Mouse (Mus musculus) erythroblast, embryonic 14.5 days (primary cell): ENCODE measurements around the gene Epha6. TPM values are rescaled to one million over a fixed set of nuclear protein-coding genes. Genes with fewer than 3 reads are reported as not detected.

Experiments
- H3K27me3 ChIP-seq: 2 replicates; pipeline ENCODE4 v1.6.1; 2012; ENCODE audit warnings: inconsistent platforms; ENCODE audit not compliant: control insufficient read depth
- H3K36me3 ChIP-seq: 2 replicates; pipeline ENCODE4 v1.6.1; 2012; ENCODE audit warnings: mild to moderate bottlenecking, inconsistent platforms; ENCODE audit not compliant: control insufficient read depth
- H3K4me1 ChIP-seq: 2 replicates; pipeline ENCODE4 v1.6.1; 2012; ENCODE audit warnings: inconsistent platforms; ENCODE audit not compliant: control insufficient read depth
- H3K4me3 ChIP-seq: replicated peaks from 2 replicates; pipeline ENCODE3; 2012; ENCODE audit warnings: moderate library complexity, mild to moderate bottlenecking, inconsistent platforms
- H3K9me3 ChIP-seq: 2 replicates; pipeline ENCODE4 v1.6.1; 2012; ENCODE audit warnings: low read length, inconsistent platforms, mixed read lengths; ENCODE audit not compliant: control insufficient read depth
- GATA1 ChIP-seq: IDR thresholded peaks from 2 replicates; pipeline ENCODE4 v1.6.1; 2012; ENCODE audit warnings: low read length, inconsistent platforms, mixed read lengths
- TAL1 ChIP-seq: IDR thresholded peaks from 3 replicates; pipeline ENCODE4 v1.6.1; 2012; ENCODE audit warnings: low read length, inconsistent platforms, mixed read lengths
- polyA plus RNA-seq: library from polyadenylated mRNA; stranded (reverse); fragments of >175 nt; gene quantifications from 2 replicates; pipeline ENCODE4 v1.2.3, GENCODE M21; 2012

Gene Epha6
- not detected in 2 replicates for polyA plus RNA-seq

DNA sequence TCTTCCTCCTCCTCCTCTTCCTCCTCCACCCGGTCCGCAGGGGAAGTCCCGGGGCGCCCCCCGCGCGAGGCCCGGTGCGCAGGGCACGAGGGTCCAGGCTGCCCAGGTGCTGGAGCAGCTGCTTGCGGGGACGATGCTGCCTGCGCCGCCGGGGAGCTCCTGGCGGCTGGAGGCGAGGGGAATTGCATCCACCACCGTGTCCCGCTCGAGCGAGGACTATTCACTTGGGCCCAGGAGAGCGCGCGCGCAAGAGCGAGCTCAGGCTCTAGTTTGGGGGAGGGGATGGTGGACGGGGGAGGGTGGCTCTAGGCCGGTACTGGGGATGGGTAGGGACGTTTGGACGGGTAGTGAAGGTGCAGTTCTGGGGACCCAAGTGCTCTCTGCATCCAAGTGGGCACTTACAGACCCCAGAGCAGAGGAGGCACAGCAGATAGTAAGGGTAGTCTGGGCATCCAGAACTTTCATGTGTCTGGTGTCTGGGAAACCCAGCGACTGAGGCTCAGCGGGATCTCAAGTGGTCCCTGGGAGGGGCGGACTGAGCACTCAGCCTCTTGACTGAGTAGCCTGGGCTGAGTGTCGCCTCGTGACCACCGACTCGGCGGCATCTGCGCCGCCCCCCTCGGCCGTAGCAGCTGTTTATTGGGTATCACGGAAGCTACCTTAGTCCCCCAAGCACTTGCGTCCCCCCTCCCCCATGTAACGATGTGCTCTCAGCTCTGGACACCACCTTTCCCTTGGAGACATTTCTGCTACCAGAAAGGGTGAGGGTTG lies at the start of gene Epha6:
Gene Epha6, minus strand, starts transcription at position 471 of the 771 bp plus-strand sequence.
- no peak within 1 kb of the TSS for H3K4me3 ChIP-seq
- TF ChIP-seq GATA1, result no peak
- no peak for TF ChIP-seq TAL1
- peaks cover 19% of the 10 kb centered on the region for H3K27me3 ChIP-seq
- H3K36me3 ChIP-seq, result no peaks in the 10 kb centered on the region
- no peaks in the 10 kb centered on the region; the same call in 1 of the 2 replicates for H3K9me3 ChIP-seq
- H3K4me1 ChIP-seq, result no peaks in the 10 kb centered on the region

DNA sequence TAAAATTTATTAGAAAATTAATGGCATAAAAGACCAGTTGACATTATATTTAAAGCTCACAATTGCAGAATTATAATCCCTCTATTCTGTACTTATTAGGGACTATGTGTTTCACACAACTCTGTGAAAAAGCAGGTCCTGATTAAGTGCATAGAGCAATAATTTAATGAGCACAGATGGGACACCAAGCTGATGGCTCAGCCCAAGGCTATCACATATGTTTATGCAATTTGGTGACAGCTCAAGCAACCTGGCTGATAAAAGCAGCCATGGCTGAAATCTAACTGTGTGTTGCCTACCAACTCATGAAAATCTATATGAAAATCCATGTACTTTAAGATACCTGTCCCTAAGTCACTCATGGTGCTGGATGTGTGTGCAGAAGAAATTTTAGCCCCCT lies 46.4 kb upstream of the Epha6 start:
- H3K9me3 ChIP-seq, result no peaks in the 10 kb centered on the region
- H3K4me1 ChIP-seq, result no peaks in the 10 kb centered on the region
- no peaks in the 10 kb centered on the region for H3K36me3 ChIP-seq
- TF ChIP-seq GATA1, result no peak
- TF ChIP-seq TAL1, result no peak
- no peak overlapping the region for H3K4me3 ChIP-seq
- no peaks in the 10 kb centered on the region for H3K27me3 ChIP-seq

DNA sequence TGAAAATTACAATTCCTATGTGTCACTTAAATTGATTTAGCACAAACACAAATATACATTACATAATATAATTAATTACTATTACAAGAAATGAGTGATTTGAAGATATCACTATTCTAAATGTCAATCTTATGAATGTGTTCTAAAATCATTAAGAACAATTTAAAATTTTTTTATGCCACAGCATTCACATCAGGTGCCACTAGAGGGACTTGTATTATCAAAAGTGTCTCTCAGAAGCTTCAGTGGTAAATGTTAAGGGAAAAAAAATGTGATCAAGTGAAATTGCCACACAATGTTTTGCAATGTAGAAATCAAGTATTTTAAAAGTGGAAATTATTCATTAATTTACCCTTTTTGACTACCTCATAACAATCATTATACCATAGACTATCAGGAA lies 22.8 kb upstream of the Epha6 start:
- no peaks in the 10 kb centered on the region for H3K27me3 ChIP-seq
- 0 out of 2 replicates have a peak, but pooled peaks cover 2% of the 10 kb centered on the region for H3K9me3 ChIP-seq
- H3K36me3 ChIP-seq, result no peaks in the 10 kb centered on the region
- TF ChIP-seq GATA1, result no peak
- TF ChIP-seq TAL1, result no peak
- H3K4me1 ChIP-seq, result no peaks in the 10 kb centered on the region
- H3K4me3 ChIP-seq, result no peak overlapping the region

DNA sequence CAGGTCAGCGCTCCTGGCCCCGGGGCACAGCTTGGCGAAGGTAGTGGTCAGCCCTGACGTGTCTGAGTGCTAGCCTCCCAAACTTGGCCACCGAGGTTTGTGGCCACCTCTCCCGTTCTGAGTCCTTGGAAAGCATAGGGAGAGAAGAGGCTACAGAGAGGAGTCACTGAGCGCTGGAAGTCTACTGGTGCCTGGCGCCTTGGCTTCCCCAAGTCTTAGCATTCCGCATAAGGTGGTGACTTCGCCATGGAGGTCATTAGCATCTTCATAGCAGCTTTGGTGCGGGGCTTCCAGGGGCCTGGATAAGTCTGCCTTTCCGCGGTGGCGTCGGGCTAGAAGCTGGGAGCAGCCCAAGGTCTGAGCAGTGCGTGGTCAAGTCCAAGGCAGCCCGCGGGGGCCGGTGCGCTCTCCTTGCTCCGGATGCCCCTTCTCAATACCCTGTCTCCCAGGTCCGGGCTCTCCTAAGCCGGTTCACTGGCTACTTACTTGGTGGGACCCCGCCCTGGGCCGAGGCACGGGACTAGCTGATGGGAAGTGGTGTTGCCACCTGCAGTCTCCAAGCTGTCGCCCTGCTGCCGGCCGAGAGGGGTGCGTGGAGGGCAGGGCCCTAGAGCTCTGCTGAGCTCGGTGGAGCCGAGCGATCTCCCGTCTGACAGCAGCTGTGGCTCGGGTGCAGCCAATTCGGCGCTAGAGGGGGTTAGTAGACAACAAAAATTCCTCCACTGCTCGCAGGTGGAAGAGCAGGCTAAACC lies 677 bp upstream of the Epha6 start:
- H3K9me3 ChIP-seq, result no peaks in the 10 kb centered on the region; the same call in 1 of the 2 replicates
- no peaks in the 10 kb centered on the region for H3K4me1 ChIP-seq
- H3K27me3 ChIP-seq, result peaks cover 19% of the 10 kb centered on the region
- no peaks in the 10 kb centered on the region for H3K36me3 ChIP-seq
- TF ChIP-seq TAL1 (no peak), GATA1 (no peak)
- H3K4me3 ChIP-seq, result no peak overlapping the region

DNA sequence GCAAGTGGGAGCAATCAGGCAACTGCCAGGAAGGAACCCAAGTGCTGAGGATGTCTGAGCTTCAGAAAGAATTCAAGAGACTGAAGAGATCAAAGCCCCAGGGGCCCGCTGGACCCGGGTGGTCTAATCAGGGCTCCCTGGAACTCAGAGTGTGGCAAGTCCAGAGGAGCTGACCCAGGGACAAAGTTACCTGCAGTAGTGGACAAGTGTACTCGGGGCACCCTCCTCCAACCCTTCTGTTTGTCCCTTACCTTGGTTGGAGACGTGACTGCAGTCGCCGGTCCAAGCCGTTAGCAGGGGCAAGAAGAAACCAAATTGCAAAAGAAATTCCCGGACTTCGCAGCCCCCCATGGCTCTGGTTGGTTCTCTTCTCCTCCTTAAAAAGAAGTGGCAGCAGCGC lies 718 bp downstream of the Epha6 start:
- Histone ChIP-seq H3K4me3 (no peak overlapping the region), H3K9me3 (no peaks in the 10 kb centered on the region; the same call in 1 of the 2 replicates), H3K27me3 (peaks cover 19% of the 10 kb centered on the region), H3K36me3 (no peaks in the 10 kb centered on the region), H3K4me1 (no peaks in the 10 kb centered on the region)
- TF ChIP-seq GATA1 (no peak), TAL1 (no peak)

DNA sequence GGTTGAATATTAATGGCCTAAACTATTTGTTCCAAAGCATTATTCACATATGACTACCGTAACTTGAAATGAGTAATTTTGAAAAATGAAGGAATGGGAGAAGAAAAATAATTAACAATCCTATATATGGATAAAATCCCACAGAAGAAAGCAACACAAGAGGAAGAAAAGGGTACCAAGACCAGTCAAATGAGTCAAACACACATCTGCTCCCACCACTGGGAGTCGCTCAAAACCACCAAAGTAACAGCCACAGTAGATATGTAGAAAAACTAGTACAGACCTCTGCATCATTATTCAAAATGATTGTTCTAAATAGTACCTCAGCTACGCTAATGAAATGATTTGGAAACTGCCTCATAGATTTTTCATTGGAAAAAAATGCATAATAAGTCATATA lies 20.0 kb downstream of the Epha6 start:
- no peak overlapping the region for H3K4me3 ChIP-seq

DNA sequence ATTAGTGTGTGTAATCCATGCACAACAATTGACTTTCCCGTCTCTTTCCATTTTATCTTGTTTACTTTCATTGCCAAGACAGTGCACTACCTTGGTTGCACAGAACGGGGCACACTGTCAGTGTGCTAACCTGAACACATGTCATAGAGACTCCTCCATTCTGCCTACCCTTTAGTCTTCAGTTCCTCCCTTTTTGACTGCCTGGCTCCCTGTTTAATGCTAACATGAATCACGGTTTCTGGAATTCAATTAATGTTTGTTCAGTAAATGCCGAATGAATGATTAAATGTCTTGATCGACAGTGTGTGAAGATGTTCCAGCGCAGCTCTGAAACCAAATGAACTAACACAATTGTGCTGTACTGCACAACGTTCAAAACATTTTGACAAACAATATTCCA lies 20.6 kb downstream of the Epha6 start:
- Histone ChIP-seq H3K36me3 (no peaks in the 10 kb centered on the region), H3K4me3 (no peak overlapping the region), H3K9me3 (no peaks in the 10 kb centered on the region), H3K4me1 (no peaks in the 10 kb centered on the region), H3K27me3 (no peaks in the 10 kb centered on the region)
- TF ChIP-seq GATA1 (no peak), TAL1 (no peak)

More for the DNA sequence above, 20.0 kb downstream of the Epha6 start:
- Histone ChIP-seq H3K36me3 (no peaks in the 10 kb centered on the region), H3K4me1 (no peaks in the 10 kb centered on the region), H3K27me3 (no peaks in the 10 kb centered on the region), H3K9me3 (no peaks in the 10 kb centered on the region)
- TF ChIP-seq GATA1 (no peak), TAL1 (no peak)

DNA sequence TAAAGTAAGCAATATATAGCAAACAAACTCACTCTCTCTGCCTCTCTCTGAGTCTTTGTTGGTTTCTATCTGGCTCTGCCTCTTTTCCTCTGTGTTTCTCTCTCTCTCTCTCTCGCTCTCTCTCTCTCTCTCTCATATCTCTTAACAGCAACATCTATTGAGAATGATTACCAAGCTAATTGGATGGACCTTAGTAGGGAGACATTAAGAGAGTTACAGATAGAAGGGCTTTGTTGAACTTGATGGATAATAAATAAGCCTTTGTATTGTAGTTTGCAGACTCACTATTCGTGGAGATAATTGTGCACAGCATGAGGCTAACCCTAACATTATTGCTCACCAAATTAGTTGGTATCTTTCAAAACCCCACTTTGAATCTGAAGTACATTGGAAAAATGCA lies 34.8 kb downstream of the Epha6 start:
- H3K4me1 ChIP-seq, result no peaks in the 10 kb centered on the region
- no peak for TF ChIP-seq TAL1
- TF ChIP-seq GATA1, result no peak
- peaks cover 2% of the 10 kb centered on the region; the same call in 1 of the 2 replicates for H3K9me3 ChIP-seq
- no peaks in the 10 kb centered on the region for H3K27me3 ChIP-seq
- no peak overlapping the region for H3K4me3 ChIP-seq
- H3K36me3 ChIP-seq, result no peaks in the 10 kb centered on the region

DNA sequence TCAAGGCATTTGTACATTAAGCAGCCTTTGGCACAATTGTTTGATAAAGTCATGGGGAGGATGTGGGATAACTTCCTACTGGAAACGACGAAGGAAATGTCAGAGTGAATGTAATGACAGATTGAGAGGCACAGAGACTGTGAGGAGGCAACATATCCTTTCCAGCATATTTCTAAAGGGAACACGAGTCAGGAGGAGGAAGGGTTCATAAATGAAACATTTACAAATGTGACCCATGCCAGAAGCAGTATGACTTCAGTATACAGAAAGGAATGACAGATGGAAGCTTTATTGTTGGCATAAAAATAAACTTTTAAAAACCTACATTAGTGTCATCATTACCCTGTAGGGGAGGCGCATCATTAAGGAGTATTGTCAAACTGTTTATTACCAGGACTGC lies 60.9 kb downstream of the Epha6 start:
- no peak for TF ChIP-seq GATA1
- TF ChIP-seq TAL1, result no peak
- no peaks in the 10 kb centered on the region for H3K36me3 ChIP-seq

More for the DNA sequence above, 60.9 kb downstream of the Epha6 start:
- H3K4me1 ChIP-seq, result no peaks in the 10 kb centered on the region
- no peaks in the 10 kb centered on the region for H3K9me3 ChIP-seq
- no peaks in the 10 kb centered on the region for H3K27me3 ChIP-seq
- no peak overlapping the region for H3K4me3 ChIP-seq
